Mouse (Mus musculus) hematopoietic stem cell, adult 5-6 weeks (primary cell): ENCODE data around the gene Podn. TPM values are rescaled to one million over a fixed set of nuclear protein-coding genes. Genes with fewer than 3 reads are reported as not detected.

ENCODE experiments used
- ATAC-seq, 2 experiments: fragments of 125-278 bp in 1 of 2; replicated peaks in 1 of 2; 2 replicates each; pipeline ENCODE4 v1.8.0; 2016 to 2017; ENCODE audit warnings: inconsistent platforms in 2 of 2, mild to moderate bottlenecking in 2 of 2, moderate number of reproducible peaks in 2 of 2, low read depth in 1 of 2, moderate TSS enrichment in 1 of 2; ENCODE audit not compliant: low FRiP score in 2 of 2, poor library complexity in 2 of 2, severe bottlenecking in 2 of 2, insufficient read depth in 1 of 2, low TSS enrichment in 1 of 2
- total RNA-seq: library from RNA; stranded (forward); fragments of 172-1452, 232-1000 nt; gene quantifications from 2 replicates; pipeline ENCODE4 v1.2.3, GENCODE M21; 2017

The Podn gene
- total RNA-seq, 1 experiment from 2014 or later: not detected

- ATAC-seq: no peak
These were observed 73.1 kb downstream of the Podn start for GRCm38 (mm10) chr4:108023186-108023585.

GRCm38 (mm10) chr4:108020178-108020577, 76.1 kb downstream of the Podn start:
- ATAC-seq: no peak

- no peak for ATAC-seq
These were observed 77.0 kb downstream of the Podn start for GRCm38 (mm10) chr4:108018961-108019921.

- ATAC-seq: no peak
These were observed 77.9 kb downstream of the Podn start for GRCm38 (mm10) chr4:108018241-108018923.

- ATAC-seq: no peak
These were observed 78.4 kb downstream of the Podn start for GRCm38 (mm10) chr4:108017839-108018238.

GRCm38 (mm10) chr4:108016321-108016720, 79.9 kb downstream of the Podn start:
- no peak for ATAC-seq

- ATAC-seq: no peak
These were observed 81.0 kb downstream of the Podn start for GRCm38 (mm10) chr4:108015067-108015765.

- no peak for ATAC-seq
These were observed 81.8 kb downstream of the Podn start for GRCm38 (mm10) chr4:108014466-108014865.

GRCm38 (mm10) chr4:108008541-108008940, 87.7 kb downstream of the Podn start:
- ATAC-seq: no peak

GRCm38 (mm10) chr4:108007532-108008103, 88.6 kb downstream of the Podn start:
- ATAC-seq: no peak

- no peak for ATAC-seq
These were observed 90.9 kb downstream of the Podn start for GRCm38 (mm10) chr4:108005328-108005727.

- no peak for ATAC-seq
These were observed 96.9 kb downstream of the Podn start for GRCm38 (mm10) chr4:107999380-107999779.

GRCm38 (mm10) chr4:107998641-107999332, 97.5 kb downstream of the Podn start:
- ATAC-seq: no peak

GRCm38 (mm10) chr4:107996418-107996986, 99.7 kb downstream of the Podn start:
- no peak for ATAC-seq

- ATAC-seq: no peak
These were observed 100.5 kb downstream of the Podn start for GRCm38 (mm10) chr4:107995727-107996126.

GRCm38 (mm10) chr4:107995011-107995410, 101.2 kb downstream of the Podn start:
- ATAC-seq: no peak

GRCm38 (mm10) chr4:107991879-107992278, 104.4 kb downstream of the Podn start:
- no peak for ATAC-seq
